Mouse (Mus musculus) hindbrain, embryonic 11.5 days (tissue): ENCODE measurements at regions not wholly inside any gene's neighbourhood (a gene's known extent, or its start where the extent isn't known, plus 50 kb on each side); places are given as distances from the start of the nearest gene placed in this dataset.
A peak's percentile ranks its signal among the peaks of the same experiment; 100 is the strongest.

ENCODE experiments used
- ATAC-seq: fragments of 200-750 bp; cut with Nextera tagmentation; 2 replicates; pipeline ENCODE4 v1.8.0; 2017; ENCODE audit warnings: mild to moderate bottlenecking, moderate TSS enrichment, moderate library complexity; ENCODE audit not compliant: low FRiP score
- DNase-seq: peaks from one replicate; pipeline ENCODE4 v3.0.0-alpha.2; 2015; ENCODE audit warnings: low spot score
- H3K27ac ChIP-seq: fragments of 300-500 bp; sonication (generic); 2 replicates; pipeline ENCODE4 v1.5.1; 2014; ENCODE audit warnings: mild to moderate bottlenecking, low read depth, low read length
- H3K27me3 ChIP-seq: fragments of 300-500 bp; sonication (generic); 2 replicates; pipeline ENCODE4 v1.6.1; 2014; ENCODE audit warnings: mild to moderate bottlenecking, low read length, moderate library complexity, mixed read lengths; ENCODE audit not compliant: control insufficient read depth, insufficient read depth
- H3K36me3 ChIP-seq: fragments of 300-500 bp; sonication (generic); 2 replicates; pipeline ENCODE4 v1.6.1; 2014; ENCODE audit warnings: mild to moderate bottlenecking, low read length, moderate library complexity, mixed read lengths; ENCODE audit not compliant: control insufficient read depth, insufficient read depth
- H3K4me1 ChIP-seq: fragments of 300-500 bp; sonication (generic); replicated peaks from 2 replicates; pipeline ENCODE4 v1.6.1; 2014; ENCODE audit warnings: low read length, mixed read lengths; ENCODE audit not compliant: control insufficient read depth, insufficient read depth
- H3K4me2 ChIP-seq: fragments of 300-500 bp; sonication (generic); replicated peaks from 2 replicates; pipeline ENCODE4 v1.6.1; 2014; ENCODE audit warnings: mild to moderate bottlenecking, low read depth, low read length
- H3K4me3 ChIP-seq: fragments of 300-500 bp; sonication (generic); 2 replicates; pipeline ENCODE4 v1.5.1; 2014; ENCODE audit warnings: low read depth, low read length
- H3K9ac ChIP-seq: fragments of 300-500 bp; sonication (generic); 2 replicates; pipeline ENCODE4 v1.6.1; 2014; ENCODE audit warnings: low read depth, low read length
- H3K9me3 ChIP-seq: fragments of 300-500 bp; sonication (generic); 2 replicates; pipeline ENCODE4 v1.6.1; 2016; ENCODE audit warnings: low read length; ENCODE audit not compliant: control insufficient read depth
- WGBS: fragments of 180-500 bp; shearing (Covaris S2); extraction: QIAGEN DNeasy Blood & Tissue Kit; methylation state at CpG from one replicate; pipeline ENCODE4 v1.1.7; 2014; 5-methylcytosine and 5-hydroxymethylcytosine counted together

- Histone ChIP-seq H3K4me1 (no peaks in the 10 kb centered on the region), H3K36me3 (no peaks in the 10 kb centered on the region), H3K9me3 (no peaks in the 10 kb centered on the region), H3K4me3 (no peak overlapping the region), H3K4me2 (no peak overlapping the region), H3K27me3 (no peaks in the 10 kb centered on the region), H3K9ac (no peak overlapping the region), H3K27ac (no peak overlapping the region)
- 96% methylated on average over 6 of the region's 6 CpGs for WGBS
- DNase-seq = no peak
- 0 out of 2 replicates have a peak, but pooled peaks have one; percentile 9 for ATAC-seq
Measured at GRCm38 (mm10) chr3:150435818-150436607, 1001.7 kb upstream of the Adgrl4 start.
